Mouse (Mus musculus) lung, adult 2 months (tissue): ENCODE data around the gene Lonp1.

Source experiments
- CTCF ChIP-seq: fragments of 200-500 bp; IDR thresholded peaks from 2 replicates; pipeline ENCODE4 v1.5.1; 2011; ENCODE audit warnings: mild to moderate bottlenecking, low read length, control low read depth; ENCODE audit not compliant: insufficient read depth
- POLR2A ChIP-seq: fragments of 200-500 bp; IDR thresholded peaks from 2 replicates; pipeline ENCODE4 v1.6.1; 2011; ENCODE audit warnings: low read depth, mild to moderate bottlenecking, control low read depth, low read length, borderline replicate concordance; ENCODE audit errors: extremely low read depth

- TF ChIP-seq CTCF, result no peak
- no peak for TF ChIP-seq POLR2A
Measured at GRCm38 (mm10) chr17:56585171-56585821, 41.4 kb downstream of the Lonp1 start.
